7 mouse cellular contexts compared by ENCODE assay signal in genomic region chr11:19015731-19016461, GRCm38 (mm10). TPM values are rescaled to one million over a fixed set of nuclear protein-coding genes. Genes with fewer than 3 reads are reported as not detected.
DNase-seq lines count a peak whose midpoint lies in the region; ATAC-seq and TF ChIP-seq lines count a peak whose summit lies in the region.

No protein-coding gene starts in this region.

- H3K4me2 ChIP-seq in embryonic facial prominence, embryonic 11.5 days (ENCODE audit: low read depth, low read length), result peak overlapping the region; percentile 82
- peak overlapping the region; percentile 93 for H3K4me2 ChIP-seq in liver, postnatal 0 days (ENCODE audit: low read depth, low read length)
- peak overlapping the region; percentile 92 for H3K4me2 ChIP-seq in stomach, postnatal 0 days (replicated peaks; ENCODE audit: low read depth)

- no peaks in the 10 kb centered on the region for H3K36me3 ChIP-seq in embryonic facial prominence, embryonic 11.5 days (replicated peaks; ENCODE audit: control insufficient read depth, insufficient read depth, low read depth, low read length)
- H3K36me3 ChIP-seq in hindbrain, embryonic 10.5 days, result peaks cover 42% of the 10 kb centered on the region
- H3K36me3 ChIP-seq in liver, postnatal 0 days (replicated peaks; ENCODE audit: insufficient read depth, low read length), result no peaks in the 10 kb centered on the region
- H3K36me3 ChIP-seq in stomach, postnatal 0 days (ENCODE audit: control insufficient read depth, insufficient read depth, low read length), result 0 out of 2 replicates have a peak, but pooled peaks cover 4% of the 10 kb centered on the region

- peak; percentile 19 for DNase-seq in ovary, postnatal 36 days (ENCODE audit: low spot score)
- DNase-seq in ovary, postnatal 14 days (ENCODE audit: low spot score), result no peak
- peak; percentile 52 for DNase-seq in embryonic facial prominence, embryonic 11.5 days (ENCODE audit: low spot score)
- DNase-seq in hindbrain, embryonic 10.5 days (ENCODE audit: low spot score), result peak; percentile 66
- peak; percentile 28 for DNase-seq in liver, postnatal 0 days
- DNase-seq in stomach, postnatal 0 days (ENCODE audit: low spot score), result peak; percentile 47
- DNase-seq in frontal cortex, postnatal 36 days (ENCODE audit: low spot score in 2 of 2), result no peak

- no peak for TF ChIP-seq CTCF in liver, postnatal 0 days (IDR thresholded peaks at IDR 0.05; ENCODE audit: low read depth)
- no peak for TF ChIP-seq CTCF in stomach, postnatal 0 days (IDR thresholded peaks at IDR 0.05; ENCODE audit: low read depth)

- no peaks in the 10 kb centered on the region for H3K9me3 ChIP-seq in embryonic facial prominence, embryonic 11.5 days (replicated peaks; ENCODE audit: control insufficient read depth, low read length)
- no peaks in the 10 kb centered on the region for H3K9me3 ChIP-seq in hindbrain, embryonic 10.5 days
- no peaks in the 10 kb centered on the region for H3K9me3 ChIP-seq in liver, postnatal 0 days (ENCODE audit: low read length)
- no peaks in the 10 kb centered on the region for H3K9me3 ChIP-seq in stomach, postnatal 0 days (ENCODE audit: control insufficient read depth, low read length)

- peak overlapping the region; percentile 89 for H3K9ac ChIP-seq in embryonic facial prominence, embryonic 11.5 days (replicated peaks; ENCODE audit: low read length)
- H3K9ac ChIP-seq in liver, postnatal 0 days (replicated peaks), result peak overlapping the region; percentile 74
- H3K9ac ChIP-seq in stomach, postnatal 0 days (ENCODE audit: low read length), result peak overlapping the region; percentile 94

- peak overlapping the region; percentile 62 for H3K4me3 ChIP-seq in embryonic facial prominence, embryonic 11.5 days (ENCODE audit: low read depth, low read length)
- H3K4me3 ChIP-seq in hindbrain, embryonic 10.5 days, result peak overlapping the region; percentile 82
- H3K4me3 ChIP-seq in liver, postnatal 0 days (ENCODE audit: low read depth, low read length), result peak overlapping the region; percentile 69
- peak overlapping the region; percentile 68 for H3K4me3 ChIP-seq in stomach, postnatal 0 days (ENCODE audit: low read depth, low read length)

- WGBS in embryonic facial prominence, embryonic 11.5 days, result under 1% methylated on average over 37 of the region's 37 CpGs
- under 1% methylated on average over 37 of the region's 37 CpGs for WGBS in hindbrain, embryonic 10.5 days
- 1% methylated on average over 37 of the region's 37 CpGs for WGBS in liver, postnatal 0 days (ENCODE audit: insufficient replicate concordance)
- 2% methylated on average over 37 of the region's 37 CpGs for WGBS in stomach, postnatal 0 days

- no peaks in the 10 kb centered on the region; the same call in 1 of the 2 replicates for H3K4me1 ChIP-seq in embryonic facial prominence, embryonic 11.5 days (ENCODE audit: control insufficient read depth, insufficient read depth, low read length)
- peaks cover 44% of the 10 kb centered on the region for H3K4me1 ChIP-seq in hindbrain, embryonic 10.5 days (replicated peaks)
- H3K4me1 ChIP-seq in liver, postnatal 0 days (ENCODE audit: insufficient read depth), result peaks cover 11% of the 10 kb centered on the region; the same call in 1 of the 2 replicates
- no peaks in the 10 kb centered on the region for H3K4me1 ChIP-seq in stomach, postnatal 0 days (replicated peaks; ENCODE audit: control insufficient read depth, insufficient read depth)

- TF ChIP-seq EP300 in liver, postnatal 0 days (IDR thresholded peaks at IDR 0.05; ENCODE audit: low read depth), result no peak
- no peak for TF ChIP-seq EP300 in stomach, postnatal 0 days (optimal IDR thresholded peaks at IDR 0.05)

- H3K27me3 ChIP-seq in embryonic facial prominence, embryonic 11.5 days (ENCODE audit: control insufficient read depth, insufficient read depth, low read length), result peaks cover 9% of the 10 kb centered on the region; the same call in 1 of the 2 replicates
- H3K27me3 ChIP-seq in hindbrain, embryonic 10.5 days (ENCODE audit: insufficient read depth, poor library complexity, severe bottlenecking), result peaks cover 27% of the 10 kb centered on the region
- H3K27me3 ChIP-seq in liver, postnatal 0 days (ENCODE audit: insufficient read depth, low read length), result peaks cover 15% of the 10 kb centered on the region; the same call in 1 of the 2 replicates
- H3K27me3 ChIP-seq in stomach, postnatal 0 days (ENCODE audit: control insufficient read depth, insufficient read depth, low read length), result no peaks in the 10 kb centered on the region

- no peak for ATAC-seq in embryonic facial prominence, embryonic 11.5 days (replicated peaks; ENCODE audit: insufficient number of reproducible peaks, low FRiP score, low TSS enrichment, low read depth)
- ATAC-seq in liver, postnatal 0 days, result no peak
- no peak for ATAC-seq in stomach, postnatal 0 days (ENCODE audit: low FRiP score, low TSS enrichment)

- peak overlapping the region; percentile 97 for H3K27ac ChIP-seq in embryonic facial prominence, embryonic 11.5 days (replicated peaks; ENCODE audit: low read depth, low read length)
- peak overlapping the region; percentile 100 for H3K27ac ChIP-seq in hindbrain, embryonic 10.5 days
- 0 out of 2 replicates have a peak overlapping the region, but pooled peaks have one; percentile 34 for H3K27ac ChIP-seq in liver, postnatal 0 days (ENCODE audit: low read depth)
- H3K27ac ChIP-seq in stomach, postnatal 0 days (replicated peaks), result peak overlapping the region; percentile 99

RNA-seq across cellular contexts. Expression of gene Meis1, which starts 2.9 kb away (rescaled TPM):
- polyA plus RNA-seq in embryonic facial prominence, embryonic 11.5 days (2014; fragmentation: Nextera tagmentation; extraction: Ambion mirVana), result 89.8 and 91.2 TPM in 2 replicates
- 92.9 and 123 TPM in 2 replicates for polyA plus RNA-seq in hindbrain, embryonic 10.5 days (2016; fragmentation: Nextera tagmentation; extraction: Ambion mirVana)
- polyA plus RNA-seq in liver, postnatal 0 days (2015; fragmentation: Nextera tagmentation; extraction: Ambion mirVana), result 6.7 TPM in 2 replicates
- polyA plus RNA-seq in stomach, postnatal 0 days (2015; fragmentation: Nextera tagmentation; extraction: Ambion mirVana), result 48.5 and 50.2 TPM in 2 replicates

Comparison
In these comparisons a context has a peak if more than half of its experiments do, and no peak if none do; other contexts are left out.
1. DNase-seq: peak in ovary, postnatal 36 days (single experiment), embryonic facial prominence, embryonic 11.5 days (single experiment), hindbrain, embryonic 10.5 days (single experiment), liver, postnatal 0 days (single experiment) and stomach, postnatal 0 days (single experiment); none in ovary, postnatal 14 days (single experiment) and frontal cortex, postnatal 36 days (0 of 2).
2. H3K27ac ChIP-seq: peak in every context shown above with its lines; median percentile 100 in hindbrain, embryonic 10.5 days; 99 in stomach, postnatal 0 days; 97 in embryonic facial prominence, embryonic 11.5 days; 34 in liver, postnatal 0 days.
3. Peak in every context shown above with its lines, with median percentiles within 50 percentile points of each other: H3K4me2 ChIP-seq, H3K4me3 ChIP-seq and H3K9ac ChIP-seq.